Mouse (Mus musculus) lung, postnatal 0 days (tissue): Measurements from ENCODE around the gene Rassf3. TPM values are rescaled to one million over a fixed set of nuclear protein-coding genes. Genes with fewer than 3 reads are reported as not detected.

ENCODE experiments used
- ATAC-seq: fragments of 200-750 bp; cut with Nextera tagmentation; 2 replicates; pipeline ENCODE4 v1.8.0; 2017; ENCODE audit warnings: moderate library complexity
- DNase-seq: peaks from one replicate; pipeline ENCODE4 v3.0.0-alpha.2; 2016; ENCODE audit warnings: low spot score
- H3K27ac ChIP-seq: fragments of 300-500 bp; sonication (generic); 2 replicates; pipeline ENCODE4 v1.5.1; 2014; ENCODE audit warnings: antibody characterized with exemption, mild to moderate bottlenecking, low read length, mixed read lengths
- H3K27me3 ChIP-seq: fragments of 300-500 bp; sonication (generic); replicated peaks from 2 replicates; pipeline ENCODE4 v1.6.1; 2014; ENCODE audit warnings: low read length, mixed read lengths; ENCODE audit not compliant: insufficient read depth
- H3K36me3 ChIP-seq: fragments of 300-500 bp; sonication (generic); 2 replicates; pipeline ENCODE4 v1.6.1; 2014; ENCODE audit warnings: low read length, mixed read lengths; ENCODE audit not compliant: insufficient read depth
- H3K4me1 ChIP-seq: fragments of 300-500 bp; sonication (generic); 2 replicates; pipeline ENCODE4 v1.6.1; 2014; ENCODE audit warnings: antibody characterized with exemption, low read depth, low read length, mixed read lengths; ENCODE audit not compliant: insufficient read depth
- H3K4me2 ChIP-seq: fragments of 300-500 bp; sonication (generic); replicated peaks from 2 replicates; pipeline ENCODE4 v1.6.1; 2014; ENCODE audit warnings: low read depth, mild to moderate bottlenecking, low read length, moderate library complexity, mixed read lengths
- H3K4me3 ChIP-seq: fragments of 300-500 bp; sonication (generic); 2 replicates; pipeline ENCODE4 v1.5.1; 2014; ENCODE audit warnings: low read depth, low read length
- H3K9ac ChIP-seq: fragments of 300-500 bp; sonication (generic); replicated peaks from 2 replicates; pipeline ENCODE4 v1.6.1; 2014; ENCODE audit warnings: low read depth, mild to moderate bottlenecking
- H3K9me3 ChIP-seq: fragments of 300-500 bp; sonication (generic); 2 replicates; pipeline ENCODE4 v1.6.1; 2016; ENCODE audit warnings: low read length, mixed read lengths
- CTCF ChIP-seq: IDR thresholded peaks from 2 replicates; pipeline ENCODE4 v1.5.1; 2016; ENCODE audit warnings: antibody characterized with exemption, mild to moderate bottlenecking
- EP300 ChIP-seq: IDR thresholded peaks from 2 replicates; pipeline ENCODE4 v1.6.1; 2016; ENCODE audit warnings: antibody characterized with exemption, mild to moderate bottlenecking, control low read depth
- WGBS: fragments of 180-500 bp; shearing (Covaris S2); extraction: QIAGEN DNeasy Blood & Tissue Kit; methylation state at CpG from one replicate; pipeline ENCODE4 v1.1.7; 2014; 5-methylcytosine and 5-hydroxymethylcytosine counted together
- polyA plus RNA-seq: library from polyadenylated mRNA; unstranded; fragments of >200 nt; fragmentation: Nextera tagmentation; extraction: Ambion mirVana; gene quantifications from 2 replicates; pipeline ENCODE4 v1.2.1, GENCODE M21; 2015

Rassf3 gene
- polyA plus RNA-seq, 1 experiment from 2014 or later: 22.9 TPM

- Histone ChIP-seq H3K4me3 (no peak overlapping the region), H3K4me2 (no peak overlapping the region), H3K27me3 (no peaks in the 10 kb centered on the region), H3K9me3 (no peaks in the 10 kb centered on the region), H3K4me1 (peaks cover 56% of the 10 kb centered on the region), H3K27ac (peak overlapping the region; percentile 92), H3K36me3 (no peaks in the 10 kb centered on the region), H3K9ac (no peak overlapping the region)
- 60% methylated on average over 15 of the region's 15 CpGs for WGBS
- ATAC-seq (peak; percentile 31; the same call in 1 of the 2 replicates), DNase-seq (peak; percentile 80)
- 0 out of 2 replicates have a peak, but pooled peaks have one; percentile 2 for TF ChIP-seq CTCF
- no peak for TF ChIP-seq EP300
Observed at GRCm38 (mm10) chr10:121428011-121428711, 48.0 kb downstream of the Rassf3 start.

DNA sequence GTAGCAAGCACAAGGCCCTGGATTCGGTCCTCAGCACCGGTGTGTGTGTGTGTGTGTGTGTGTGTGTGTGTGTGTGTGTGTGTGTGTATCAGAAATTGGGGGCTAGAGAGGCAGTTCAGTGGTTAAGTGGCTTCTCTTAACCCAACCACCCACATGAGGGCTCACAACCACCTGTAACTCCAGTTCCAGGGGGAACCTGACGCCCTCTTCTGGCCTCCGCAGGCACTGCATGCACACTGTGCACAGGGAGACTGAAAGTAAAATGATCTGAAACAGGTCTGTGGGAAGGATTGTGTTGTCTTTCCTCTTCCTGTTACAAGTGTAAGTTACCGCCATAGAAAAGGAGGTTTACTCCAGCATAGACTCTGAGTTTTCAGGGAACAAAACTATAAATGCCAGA, 49.0 kb downstream of the Rassf3 start:
- Histone ChIP-seq H3K27me3 (no peaks in the 10 kb centered on the region), H3K4me2 (no peak overlapping the region), H3K9ac (no peak overlapping the region), H3K4me1 (peaks cover 46% of the 10 kb centered on the region), H3K36me3 (no peaks in the 10 kb centered on the region), H3K9me3 (no peaks in the 10 kb centered on the region), H3K27ac (peak overlapping the region; percentile 43; the same call in 1 of the 2 replicates), H3K4me3 (no peak overlapping the region)
- WGBS: 52% methylated on average over 5 of the region's 5 CpGs
- DNase-seq (peak; percentile 46), ATAC-seq (no peak)
- TF ChIP-seq EP300 (no peak), CTCF (peak; percentile 79)

- ATAC-seq: no peak
- Histone ChIP-seq H3K4me3 (no peak overlapping the region), H3K36me3 (no peaks in the 10 kb centered on the region), H3K9me3 (no peaks in the 10 kb centered on the region), H3K4me1 (peaks cover 46% of the 10 kb centered on the region), H3K9ac (no peak overlapping the region), H3K27ac (peak overlapping the region; percentile 43), H3K4me2 (no peak overlapping the region), H3K27me3 (no peaks in the 10 kb centered on the region)
- TF ChIP-seq CTCF (no peak), EP300 (no peak)
- 19% methylated on average over 5 of the region's 5 CpGs for WGBS
- peak; percentile 48 for DNase-seq
Observed at GRCm38 (mm10) chr10:121426458-121427070, 49.6 kb downstream of the Rassf3 start.

GRCm38 (mm10) chr10:121425506-121426025, 50.6 kb downstream of the Rassf3 start:
- TF ChIP-seq EP300: no peak
- TF ChIP-seq CTCF: no peak

DNA sequence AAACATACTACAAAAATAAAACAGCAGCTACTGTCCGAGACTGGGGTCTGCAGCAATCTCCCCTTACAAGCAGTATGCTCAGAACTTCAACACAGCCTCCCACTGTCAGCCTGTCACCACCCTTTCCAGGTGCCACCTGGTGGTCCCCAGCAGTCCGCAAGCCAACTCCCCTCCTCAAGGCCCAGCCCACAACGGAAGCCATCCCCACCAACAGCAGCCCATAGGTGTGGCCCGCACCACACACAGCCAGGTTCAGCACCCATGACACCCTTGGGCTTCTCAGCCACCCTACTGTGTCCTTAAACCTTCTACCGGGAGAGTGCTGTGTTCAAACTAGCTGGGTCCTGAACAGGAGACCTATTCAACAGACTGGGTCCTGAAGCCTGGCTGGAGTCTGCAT, 51.1 kb downstream of the Rassf3 start:
- Histone ChIP-seq H3K9me3 (no peaks in the 10 kb centered on the region), H3K4me3 (no peak overlapping the region), H3K9ac (no peak overlapping the region), H3K36me3 (no peaks in the 10 kb centered on the region), H3K4me1 (peaks cover 38% of the 10 kb centered on the region), H3K27ac (no peak overlapping the region), H3K27me3 (no peaks in the 10 kb centered on the region), H3K4me2 (no peak overlapping the region)
- ATAC-seq (no peak), DNase-seq (no peak)
- WGBS: 87% methylated on average over 5 of the region's 5 CpGs
- TF ChIP-seq CTCF (no peak), EP300 (no peak)

More at GRCm38 (mm10) chr10:121425506-121426025, 50.6 kb downstream of the Rassf3 start:
- ATAC-seq: no peak
- no peak for DNase-seq
- peak overlapping the region; percentile 2; the same call in 1 of the 2 replicates for H3K27ac ChIP-seq
- H3K4me1 ChIP-seq: peaks cover 42% of the 10 kb centered on the region
- no peak overlapping the region for H3K4me2 ChIP-seq
- no peak overlapping the region for H3K4me3 ChIP-seq
- no peaks in the 10 kb centered on the region for H3K36me3 ChIP-seq
- H3K27me3 ChIP-seq: no peaks in the 10 kb centered on the region
- no peaks in the 10 kb centered on the region for H3K9me3 ChIP-seq
- 66% methylated on average over 14 of the region's 14 CpGs for WGBS
- H3K9ac ChIP-seq: no peak overlapping the region

- no peak for DNase-seq
- H3K27ac ChIP-seq: no peak overlapping the region
- peaks cover 32% of the 10 kb centered on the region for H3K4me1 ChIP-seq
- no peaks in the 10 kb centered on the region for H3K27me3 ChIP-seq
- WGBS: 80% methylated on average over 3 of the region's 3 CpGs
- no peaks in the 10 kb centered on the region for H3K36me3 ChIP-seq
- H3K9ac ChIP-seq: no peak overlapping the region
- TF ChIP-seq CTCF: no peak
- TF ChIP-seq EP300: no peak
- no peaks in the 10 kb centered on the region for H3K9me3 ChIP-seq
- H3K4me2 ChIP-seq: no peak overlapping the region
- no peak for ATAC-seq
- H3K4me3 ChIP-seq: no peak overlapping the region
Observed at GRCm38 (mm10) chr10:121424455-121424854, 51.7 kb downstream of the Rassf3 start.
